8 mouse cellular contexts compared by ENCODE assay signal in the genomic region with DNA sequence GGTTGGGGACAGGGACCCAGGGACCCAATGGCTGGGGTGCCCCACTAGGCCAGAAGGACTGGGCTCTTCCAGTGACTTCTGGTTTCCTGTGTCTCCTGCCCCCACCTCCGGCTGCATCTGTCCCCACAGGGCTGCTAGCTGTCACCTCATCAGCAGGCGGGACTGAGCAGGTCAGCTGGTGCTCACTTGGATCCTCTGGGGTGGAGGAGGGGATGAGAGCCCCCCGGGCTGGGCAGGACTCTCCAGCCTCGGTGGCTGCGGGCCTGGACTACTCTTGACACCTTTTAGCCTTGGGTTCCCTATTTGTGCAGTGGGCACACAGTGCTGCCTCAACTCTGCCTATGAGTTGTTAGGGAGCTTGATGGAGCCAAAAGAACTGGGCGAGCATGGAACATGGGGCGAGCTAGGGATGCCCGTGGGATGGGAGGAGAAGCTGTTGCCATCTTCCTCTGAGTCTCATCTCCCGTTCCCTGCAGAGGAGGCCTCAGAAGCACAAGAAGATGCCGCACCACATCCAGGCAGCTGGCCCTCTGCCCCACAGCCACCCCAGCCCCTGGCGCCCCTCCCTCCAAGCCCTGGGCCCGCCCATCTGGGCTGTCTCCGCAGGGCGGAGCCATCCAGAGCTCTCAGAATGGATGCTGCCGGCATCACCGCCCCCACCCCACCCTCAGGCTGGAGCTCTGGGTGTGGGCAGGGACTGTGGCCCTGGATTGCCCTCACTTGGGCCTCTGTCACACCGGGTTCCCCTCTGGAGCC.
A peak's percentile ranks its signal among the peaks of the same experiment; 100 is the strongest.
DNase-seq lines count a peak whose midpoint lies in the region; ATAC-seq and TF ChIP-seq lines count a peak whose summit lies in the region.

No protein-coding gene starts in this region.

- no peaks in the 10 kb centered on the region for H3K36me3 ChIP-seq in lung, embryonic 14.5 days (ENCODE audit: insufficient read depth)
- 0 out of 2 replicates have a peak, but pooled peaks cover 3% of the 10 kb centered on the region for H3K36me3 ChIP-seq in hindbrain, embryonic 13.5 days
- no peaks in the 10 kb centered on the region for H3K36me3 ChIP-seq in midbrain, embryonic 12.5 days

- H3K4me1 ChIP-seq in lung, embryonic 14.5 days (ENCODE audit: insufficient read depth), result no peaks in the 10 kb centered on the region
- peaks cover 43% of the 10 kb centered on the region for H3K4me1 ChIP-seq in hindbrain, embryonic 13.5 days (replicated peaks)
- peaks cover 37% of the 10 kb centered on the region for H3K4me1 ChIP-seq in midbrain, embryonic 12.5 days

- H3K9me3 ChIP-seq in lung, embryonic 14.5 days (ENCODE audit: low read depth, low read length), result no peaks in the 10 kb centered on the region
- no peaks in the 10 kb centered on the region for H3K9me3 ChIP-seq in hindbrain, embryonic 13.5 days
- no peaks in the 10 kb centered on the region for H3K9me3 ChIP-seq in midbrain, embryonic 12.5 days

- peaks cover 39% of the 10 kb centered on the region for H3K27me3 ChIP-seq in lung, embryonic 14.5 days (ENCODE audit: insufficient read depth, low read length)
- peaks cover 32% of the 10 kb centered on the region for H3K27me3 ChIP-seq in hindbrain, embryonic 13.5 days
- peaks cover 60% of the 10 kb centered on the region for H3K27me3 ChIP-seq in midbrain, embryonic 12.5 days

- peak; percentile 61 for DNase-seq in cerebellum, adult 11-12 months
- no peak for DNase-seq in cerebellum, adult 8-10 months
- peak; percentile 37 for DNase-seq in lung, embryonic 14.5 days
- no peak for DNase-seq in lung, postnatal 25 days (ENCODE audit: low spot score)
- no peak for DNase-seq in urinary bladder, postnatal 25 days (ENCODE audit: low spot score)
- no peak for DNase-seq in T-cell, adult 2 months (ENCODE audit: low spot score)

- H3K27ac ChIP-seq in lung, embryonic 14.5 days (ENCODE audit: low read depth), result no peak overlapping the region
- H3K27ac ChIP-seq in hindbrain, embryonic 13.5 days, result no peak overlapping the region
- H3K27ac ChIP-seq in midbrain, embryonic 12.5 days (replicated peaks), result peak overlapping the region; percentile 36

- WGBS in lung, embryonic 14.5 days, result 2% methylated on average over 17 of the region's 17 CpGs
- WGBS in hindbrain, embryonic 13.5 days, result 8% methylated on average over 17 of the region's 17 CpGs
- 6% methylated on average over 17 of the region's 17 CpGs for WGBS in midbrain, embryonic 12.5 days

- H3K4me3 ChIP-seq in lung, embryonic 14.5 days (ENCODE audit: low read depth, low read length), result peak overlapping the region; percentile 24
- H3K4me3 ChIP-seq in hindbrain, embryonic 13.5 days, result peak overlapping the region; percentile 34
- peak overlapping the region; percentile 41 for H3K4me3 ChIP-seq in midbrain, embryonic 12.5 days

- no peak overlapping the region; the same call in 1 of the 2 replicates for H3K9ac ChIP-seq in lung, embryonic 14.5 days
- H3K9ac ChIP-seq in hindbrain, embryonic 13.5 days, result peak overlapping the region; percentile 43
- H3K9ac ChIP-seq in midbrain, embryonic 12.5 days (replicated peaks), result peak overlapping the region; percentile 59

- peak; percentile 19; the same call in 1 of the 2 replicates for ATAC-seq in lung, embryonic 14.5 days (ENCODE audit: insufficient read depth)
- ATAC-seq in hindbrain, embryonic 13.5 days (ENCODE audit: low FRiP score), result peak; percentile 19
- peak; percentile 64 for ATAC-seq in midbrain, embryonic 12.5 days (ENCODE audit: low FRiP score, low read depth)

- TF ChIP-seq CTCF in lung, embryonic 14.5 days (IDR thresholded peaks at IDR 0.05; ENCODE audit: low read depth), result no peak

- H3K4me2 ChIP-seq in lung, embryonic 14.5 days, result peak overlapping the region; percentile 54
- H3K4me2 ChIP-seq in hindbrain, embryonic 13.5 days, result peak overlapping the region; percentile 65
- peak overlapping the region; percentile 66 for H3K4me2 ChIP-seq in midbrain, embryonic 12.5 days (replicated peaks)

Comparison
In these comparisons a context has a peak if more than half of its experiments do, and no peak if none do; other contexts are left out.
1. DNase-seq: peak in cerebellum, adult 11-12 months (single experiment) and lung, embryonic 14.5 days (single experiment); none in cerebellum, adult 8-10 months (single experiment), lung, postnatal 25 days (single experiment), urinary bladder, postnatal 25 days (single experiment) and T-cell, adult 2 months (single experiment).
2. Peak in every context shown above with its lines, with median percentiles within 50 percentile points of each other: ATAC-seq, H3K4me2 ChIP-seq and H3K4me3 ChIP-seq.